Mouse (Mus musculus) fat pad, adult 2 months (tissue): ENCODE measurements around the gene Samd1.
"Not testable (repeated sequence)": the region's sequence is repeated elsewhere in the genome, so short reads cannot be mapped to it uniquely, and the experiment has no call there.

Source experiments
- DNase-seq: peaks from one replicate; pipeline ENCODE4 v3.0.0-alpha.2; 2011; ENCODE audit warnings: low read depth, low spot score; ENCODE audit errors: extremely low read depth

Samd1 gene

GRCm38 (mm10) chr8:83982449-83982848 lies 15.0 kb upstream of the Samd1 start:
- no peak for DNase-seq

GRCm38 (mm10) chr8:83983222-83983621 lies 14.2 kb upstream of the Samd1 start:
- not testable (repeated sequence) for DNase-seq

GRCm38 (mm10) chr8:83989243-83989642 lies 8.2 kb upstream of the Samd1 start:
- DNase-seq: no peak

DNA sequence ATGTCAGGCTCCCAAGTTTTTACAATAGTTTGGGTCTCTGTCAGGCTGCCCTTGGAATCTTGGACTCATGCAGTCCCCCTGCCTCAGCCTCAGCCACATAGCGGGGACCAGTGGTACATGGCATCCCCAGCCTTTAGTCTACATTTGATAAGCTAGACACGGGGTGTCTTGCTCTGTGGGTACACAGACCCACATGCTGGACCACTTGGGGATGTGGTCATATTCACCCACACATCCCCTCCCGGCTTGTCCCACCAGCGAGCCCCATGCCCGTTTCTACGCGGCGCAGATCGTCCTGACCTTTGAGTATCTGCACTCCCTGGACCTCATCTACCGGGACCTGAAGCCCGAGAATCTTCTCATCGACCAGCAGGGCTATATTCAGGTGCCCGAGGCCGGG lies 7.3 kb upstream of the Samd1 start:
- DNase-seq: no peak

DNA sequence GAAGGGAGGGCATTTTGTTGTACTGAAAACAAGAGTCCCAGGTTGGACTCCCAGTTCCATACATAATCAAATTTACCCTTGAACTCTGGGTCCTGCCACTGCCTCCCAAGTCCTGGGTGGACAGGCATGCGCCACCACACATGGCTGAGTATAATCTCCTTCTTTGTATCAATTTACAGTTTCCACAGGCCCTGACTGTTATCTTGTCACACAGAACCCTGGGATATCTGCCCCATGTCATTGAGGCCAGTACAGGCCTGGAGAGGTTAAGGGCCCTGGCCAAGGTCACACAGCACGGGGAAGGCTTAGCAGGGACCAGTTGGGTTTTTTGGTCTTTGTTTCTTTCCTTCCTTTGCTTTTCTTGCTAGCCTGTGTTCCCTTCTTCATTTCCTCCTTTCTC lies 5.0 kb upstream of the Samd1 start:
- no peak for DNase-seq

GRCm38 (mm10) chr8:83994030-83994429 lies 3.4 kb upstream of the Samd1 start:
- no peak for DNase-seq

DNA sequence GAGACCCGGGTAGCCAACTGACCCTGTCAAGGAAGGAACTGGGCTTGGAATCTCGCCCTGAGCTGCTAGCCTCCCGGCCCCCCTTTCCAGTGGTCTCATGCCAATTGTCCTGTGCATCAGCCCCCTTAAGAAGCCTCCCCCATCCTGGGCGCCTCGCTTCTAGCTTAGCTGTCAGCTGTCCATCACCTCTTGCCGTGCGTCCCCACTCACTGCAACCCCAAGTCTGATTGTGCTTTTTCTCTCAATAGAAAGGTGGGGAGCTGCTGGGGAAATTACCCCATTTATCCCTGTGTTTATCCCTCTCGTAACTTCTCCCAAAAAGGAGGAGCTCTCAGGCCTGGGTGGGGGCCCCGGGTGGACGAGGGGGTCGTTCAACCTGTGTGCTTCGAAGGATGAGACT lies 1.5 kb upstream of the Samd1 start:
- no peak for DNase-seq

GRCm38 (mm10) chr8:83996567-83997505 lies 636 bp upstream of the Samd1 start:
- DNase-seq: no peak

- no peak for DNase-seq
Observed at GRCm38 (mm10) chr8:83998231-83999056, 972 bp downstream of the Samd1 start.

GRCm38 (mm10) chr8:83999057-83999705 lies 1.7 kb downstream of the Samd1 start:
- DNase-seq: no peak

- no peak for DNase-seq
Observed at GRCm38 (mm10) chr8:83999825-84000224, 2.4 kb downstream of the Samd1 start.

GRCm38 (mm10) chr8:84001281-84002000 lies 4.0 kb downstream of the Samd1 start, which contains the start of gene 1700067K01Rik:
Gene 1700067K01Rik (plus strand): TSS chr8:84001502.
- no peak for DNase-seq

DNA sequence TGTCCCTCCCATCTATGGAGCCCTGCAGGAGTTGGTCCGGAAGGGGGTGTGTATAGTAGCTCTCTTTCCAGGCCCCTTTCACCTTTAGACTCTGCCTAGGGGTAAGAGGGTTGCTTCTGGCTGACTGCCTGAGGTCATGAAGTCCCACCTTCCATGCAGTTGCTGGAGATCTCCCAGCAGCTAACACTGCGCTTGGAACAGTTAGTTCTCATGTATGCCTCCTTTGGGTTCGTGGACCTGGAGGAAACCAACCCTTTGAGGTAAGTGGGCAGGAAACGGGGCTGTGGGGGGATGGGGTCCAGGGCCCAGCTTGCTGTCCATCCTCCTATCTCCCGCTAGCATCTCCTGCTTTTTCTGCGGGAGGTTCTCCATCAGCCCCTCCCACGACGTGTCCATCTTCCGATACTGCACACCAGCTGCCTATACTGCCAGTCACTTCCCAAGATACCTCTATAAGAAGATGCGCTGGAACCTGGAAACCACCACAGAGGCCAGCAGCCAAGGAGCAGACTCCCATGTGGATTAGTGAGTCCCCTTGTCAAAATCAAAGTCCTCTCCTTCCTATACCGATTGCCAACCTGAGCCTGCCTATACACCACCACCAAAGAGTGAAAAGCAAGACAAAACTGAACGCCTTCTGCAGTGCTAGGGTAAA lies 5.6 kb downstream of the Samd1 start:
- DNase-seq: no peak

DNA sequence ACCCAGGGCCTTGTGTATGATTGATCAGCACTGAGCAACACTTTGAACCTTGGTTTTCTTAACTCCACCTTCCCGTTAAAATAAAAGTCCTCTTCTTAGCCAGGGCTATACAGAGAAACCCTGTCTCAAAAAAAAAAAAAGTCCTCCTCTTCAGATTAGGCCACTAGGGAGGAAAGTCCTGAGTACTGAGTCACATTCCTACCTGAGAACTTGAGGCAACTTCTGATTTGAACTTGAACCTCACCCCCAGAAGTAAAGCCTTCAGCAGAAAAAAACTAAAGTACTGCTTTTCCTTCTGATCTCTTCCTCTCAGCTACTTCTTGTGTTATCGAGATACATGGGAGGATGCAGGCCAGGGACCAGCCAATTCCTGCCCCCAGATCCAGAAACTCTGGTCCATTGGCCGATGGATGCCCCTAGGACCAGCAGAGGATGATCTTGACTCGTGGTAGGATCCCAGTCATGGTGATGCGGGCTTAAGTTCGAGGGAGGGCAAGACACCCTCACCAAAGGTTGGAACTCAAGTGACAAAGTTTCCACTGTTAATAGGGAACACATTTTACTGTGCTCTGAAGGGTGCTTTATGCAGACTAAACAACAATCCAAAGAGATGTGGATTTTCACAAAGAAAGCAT lies 6.3 kb downstream of the Samd1 start:
- no peak for DNase-seq

GRCm38 (mm10) chr8:84004533-84005201 lies 7.2 kb downstream of the Samd1 start:
- DNase-seq: no peak

DNA sequence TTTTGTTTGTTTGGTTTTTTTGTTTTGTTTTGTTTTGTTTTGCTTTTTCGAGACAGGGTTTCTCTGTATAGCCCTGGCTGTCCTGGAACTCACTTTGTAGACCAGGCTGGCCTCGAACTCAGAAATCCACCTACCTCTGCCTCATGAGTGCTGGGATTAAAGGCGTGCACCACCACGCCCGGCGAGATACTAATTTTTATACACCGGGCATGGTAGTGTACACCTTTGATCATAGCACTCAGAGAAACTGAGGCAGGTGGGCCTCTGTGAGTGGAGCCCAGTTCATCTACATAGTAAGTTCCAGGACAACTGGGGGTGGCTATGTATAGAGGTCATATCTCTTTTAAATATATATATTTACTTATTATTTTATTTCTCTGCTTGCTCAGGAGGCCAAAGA lies 8.0 kb downstream of the Samd1 start:
- DNase-seq: not testable (repeated sequence)

- DNase-seq: no peak
Observed at GRCm38 (mm10) chr8:84008362-84008761, 10.9 kb downstream of the Samd1 start.

DNA sequence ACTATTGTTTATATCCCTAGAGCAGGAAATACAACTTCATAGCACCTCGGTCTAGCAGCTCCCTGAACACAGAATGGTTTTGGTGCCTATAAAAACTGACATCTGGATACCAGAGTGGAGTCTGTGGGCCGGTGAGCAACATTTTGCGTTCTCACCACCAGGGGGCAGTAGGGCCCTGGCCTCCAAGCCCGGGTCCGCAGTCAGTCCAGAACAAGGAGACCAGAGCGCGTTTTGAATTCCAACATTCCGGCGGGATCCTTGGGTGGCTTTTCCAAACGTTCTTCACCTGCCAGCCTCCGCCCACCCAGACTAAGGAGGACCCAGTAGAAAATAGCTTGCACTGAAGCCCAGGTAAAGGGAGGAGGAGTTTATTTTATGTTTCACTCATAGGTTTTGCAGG lies 12.4 kb downstream of the Samd1 start:
- DNase-seq: no peak
